Mouse (Mus musculus): ENCODE results near the gene Cradd. TPM values are rescaled to one million over a fixed set of nuclear protein-coding genes. Genes with fewer than 3 reads are reported as not detected.

The Cradd gene
- total RNA-seq, 2 experiments from 2014 or later, result 5.6 to 5.9 TPM

DNA sequence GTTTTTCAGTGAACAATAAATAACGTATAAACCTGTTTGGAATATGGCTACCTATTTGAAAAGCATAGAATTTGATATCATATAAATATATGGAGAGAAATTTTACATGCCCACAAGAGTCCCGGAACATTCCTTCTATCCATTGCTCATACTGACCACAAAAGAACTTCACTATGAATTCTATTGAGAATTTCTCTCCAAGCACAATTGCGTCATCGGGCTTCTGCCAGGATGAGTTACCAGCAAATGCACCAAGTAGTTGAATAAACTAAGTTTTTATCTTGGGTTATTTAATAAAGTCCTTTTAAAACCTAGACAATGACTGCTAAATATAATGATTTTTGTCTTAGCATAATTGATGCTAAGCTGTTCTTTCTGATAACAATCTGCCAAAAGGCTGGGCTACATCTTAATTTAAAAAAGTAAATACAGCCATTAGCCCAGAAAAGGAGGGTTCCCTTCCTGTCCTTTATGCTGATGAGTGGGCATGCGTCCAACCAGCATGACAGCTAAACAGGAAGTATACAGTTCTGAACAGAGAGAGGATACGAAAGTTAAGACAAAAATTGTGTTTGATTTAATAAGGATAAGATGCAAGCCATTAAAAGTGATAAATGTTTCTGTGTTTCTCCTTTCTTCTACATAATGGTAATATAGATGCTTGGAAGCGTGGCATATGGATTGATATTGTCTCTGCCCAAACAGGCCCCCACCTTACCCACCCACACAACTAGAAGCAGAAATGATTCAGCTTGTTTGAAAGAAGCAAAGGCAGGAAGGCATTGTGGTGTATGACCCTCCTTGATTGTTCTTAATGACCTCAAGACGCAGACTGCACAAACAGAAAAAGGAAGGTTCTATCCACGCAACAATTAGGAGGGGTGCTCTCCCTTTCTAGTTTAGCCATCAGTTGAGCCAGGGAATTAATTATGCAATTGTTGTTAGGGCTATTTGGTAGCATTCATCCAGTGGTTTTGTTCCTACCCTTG is 6.7 kb upstream of the Cradd start:
- no peak for TF ChIP-seq CTCF (IDR thresholded peaks at IDR 0.05)
- no peak for DNase-seq (ENCODE audit: extremely low spot score in 1 of 2, low spot score in 2 of 2)
- H3K4me3 ChIP-seq, result no peak overlapping the region
- H3K27ac ChIP-seq, result no peak overlapping the region
- intact Hi-C loops (cut with DNase I), result no loop called here

DNA sequence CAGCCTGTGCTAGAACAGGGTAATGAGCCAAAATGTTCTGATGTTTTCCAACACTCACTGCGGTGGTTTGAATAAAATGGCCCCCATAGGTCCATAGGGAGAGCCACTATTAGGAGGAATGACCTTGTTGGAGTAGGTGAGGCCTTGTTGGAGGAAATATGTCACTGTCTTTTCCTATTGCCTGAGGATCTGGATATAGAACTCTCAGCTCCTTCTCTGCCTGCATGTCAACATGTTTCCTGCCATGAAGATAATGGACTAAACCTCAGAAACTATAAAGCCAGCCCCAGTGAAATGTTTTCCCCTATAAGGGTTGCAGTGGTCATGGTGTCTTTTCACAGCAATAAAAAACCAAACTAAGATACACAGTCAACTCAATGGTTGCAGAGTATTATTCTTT is 6.0 kb upstream of the Cradd start:
- TF ChIP-seq CTCF (IDR thresholded peaks at IDR 0.05), result no peak
- no peak for DNase-seq (ENCODE audit: extremely low spot score in 1 of 2, low spot score in 2 of 2)
- intact Hi-C loops (cut with DNase I), result no loop called here
- Histone ChIP-seq H3K4me3 (no peak overlapping the region), H3K27ac (no peak overlapping the region)

DNA sequence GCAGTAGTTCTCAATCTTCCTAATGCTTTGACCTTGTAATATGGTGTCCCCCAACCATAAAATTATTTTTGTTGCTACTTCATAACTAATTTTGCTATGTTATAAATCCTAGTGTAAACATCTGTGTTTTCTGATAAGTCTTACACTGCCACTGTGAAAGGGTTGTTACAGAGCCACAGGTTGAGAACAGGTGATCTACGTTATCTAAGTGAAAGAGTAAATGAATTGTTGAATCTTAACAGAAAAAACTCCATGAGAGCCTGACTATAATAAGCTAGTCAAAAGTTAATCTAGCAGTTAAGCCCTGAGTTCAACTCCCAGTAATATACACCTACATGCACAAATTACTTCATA is 322 bp upstream of the Cradd start:
- no peak overlapping the region for H3K4me3 ChIP-seq
- intact Hi-C loops (cut with DNase I), result loop anchor here (5.0 kb wide), 2 partner anchors 237 to 332 kb away; no protein-coding TSS in a partner anchor
- DNase-seq (ENCODE audit: extremely low spot score in 1 of 2, low spot score in 2 of 2), result no peak
- no peak overlapping the region for H3K27ac ChIP-seq
- TF ChIP-seq CTCF (IDR thresholded peaks at IDR 0.05), result no peak

DNA sequence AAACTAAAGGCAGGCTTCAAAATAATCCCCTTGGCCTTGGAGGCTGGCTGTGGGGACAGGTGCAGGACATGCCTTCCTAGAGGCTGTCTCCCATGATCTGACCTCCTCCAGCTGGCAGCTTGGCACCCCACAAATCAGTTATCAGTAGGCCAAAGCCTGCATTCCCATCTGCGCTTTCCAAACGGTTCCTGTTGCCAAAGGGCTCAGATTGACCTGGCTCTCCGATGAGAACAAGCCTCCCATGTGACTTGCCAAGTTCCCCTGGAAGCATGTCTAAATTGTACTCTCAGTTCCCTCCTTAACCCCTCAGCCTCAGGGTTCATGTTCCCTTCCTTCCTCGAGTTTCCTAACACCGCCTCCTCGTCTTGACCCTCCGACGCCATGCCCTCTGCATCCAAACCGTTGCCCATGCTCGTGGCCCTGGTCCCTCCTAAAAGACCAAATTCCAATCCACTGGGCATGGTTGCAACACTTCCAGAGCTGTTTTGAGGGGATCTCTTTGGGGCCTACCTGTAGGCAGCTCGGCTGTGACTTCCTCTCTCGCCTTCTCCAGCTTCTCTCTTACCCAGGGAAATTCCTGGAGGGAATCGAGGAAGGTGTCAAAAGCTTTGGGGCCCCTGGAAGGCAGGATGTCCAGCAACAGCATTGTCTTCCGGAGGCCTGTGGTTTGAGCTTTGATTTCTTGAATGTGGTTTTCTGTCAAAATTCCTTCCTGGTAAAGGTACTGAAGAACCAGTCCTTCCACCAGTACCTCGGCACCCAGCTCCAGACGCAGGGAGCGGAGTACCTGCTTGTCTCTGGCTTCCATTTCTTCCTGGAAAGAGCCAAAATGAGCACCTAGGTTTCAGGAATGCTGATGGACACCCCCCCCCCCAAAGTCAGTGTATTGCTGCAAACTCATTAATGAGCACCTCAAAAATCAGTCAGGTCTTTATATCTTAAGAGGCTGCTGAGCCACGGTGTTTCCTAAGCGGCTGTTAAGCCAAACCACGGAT is 1.6 kb downstream of the Cradd start:
- Histone ChIP-seq H3K27ac (peak overlapping the region; percentile 98), H3K4me3 (peak overlapping the region; percentile 90)
- TF ChIP-seq CTCF (IDR thresholded peaks at IDR 0.05), result no peak

DNA sequence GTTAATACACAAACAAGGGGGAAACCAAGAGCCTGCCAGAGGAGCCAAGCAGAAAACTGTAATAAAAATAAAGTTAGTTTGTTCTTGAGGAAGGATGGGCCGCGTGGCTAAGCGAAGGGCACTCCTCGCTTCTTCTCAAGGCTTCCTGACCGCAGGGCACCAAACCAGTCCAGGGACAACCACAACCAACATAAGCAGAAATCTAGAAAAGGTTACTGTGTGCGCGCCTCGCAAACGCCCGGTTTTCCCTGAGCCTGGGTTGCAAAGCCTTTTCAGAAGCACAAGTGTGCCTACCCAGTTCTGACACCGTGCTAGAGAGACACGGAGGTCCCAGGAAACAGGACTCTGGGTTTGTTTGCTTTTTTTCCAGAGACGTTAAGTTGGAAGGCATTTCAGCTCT is 4.9 kb downstream of the Cradd start:
- Histone ChIP-seq H3K4me3 (no peak overlapping the region), H3K27ac (no peak overlapping the region)
- no peak for TF ChIP-seq CTCF (IDR thresholded peaks at IDR 0.05)
- intact Hi-C loops (cut with DNase I), result no loop called here
- DNase-seq (ENCODE audit: extremely low spot score in 1 of 2, low spot score in 2 of 2), result no peak

More for the DNA sequence above, 1.6 kb downstream of the Cradd start:
- no peak for DNase-seq (ENCODE audit: extremely low spot score in 1 of 2, low spot score in 2 of 2)
- intact Hi-C loops (cut with DNase I), result loop anchor here (1.0 to 5.0 kb wide), 4 partner anchors 58 to 330 kb away; no protein-coding TSS in a partner anchor

DNA sequence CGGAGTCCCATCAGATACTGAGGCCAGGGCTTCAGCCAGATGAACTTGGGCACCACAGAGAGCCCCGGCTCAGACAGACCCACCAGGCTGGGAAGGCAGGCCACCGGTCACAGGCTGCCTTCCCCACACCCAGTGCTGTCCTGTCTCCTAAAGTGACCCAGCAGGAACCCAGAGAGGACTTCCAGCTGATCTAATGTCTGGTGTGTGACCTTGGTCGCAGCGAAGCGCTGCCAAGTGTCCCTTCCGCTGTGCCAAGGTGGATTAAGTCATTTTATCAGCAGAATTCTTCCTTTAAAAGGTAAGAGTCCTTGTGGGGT is 5.6 kb downstream of the Cradd start:
- Histone ChIP-seq H3K27ac (no peak overlapping the region), H3K4me3 (no peak overlapping the region)
- DNase-seq (ENCODE audit: extremely low spot score in 1 of 2, low spot score in 2 of 2), result no peak
- intact Hi-C loops (cut with DNase I), result no loop called here
- TF ChIP-seq CTCF (IDR thresholded peaks at IDR 0.05), result no peak

DNA sequence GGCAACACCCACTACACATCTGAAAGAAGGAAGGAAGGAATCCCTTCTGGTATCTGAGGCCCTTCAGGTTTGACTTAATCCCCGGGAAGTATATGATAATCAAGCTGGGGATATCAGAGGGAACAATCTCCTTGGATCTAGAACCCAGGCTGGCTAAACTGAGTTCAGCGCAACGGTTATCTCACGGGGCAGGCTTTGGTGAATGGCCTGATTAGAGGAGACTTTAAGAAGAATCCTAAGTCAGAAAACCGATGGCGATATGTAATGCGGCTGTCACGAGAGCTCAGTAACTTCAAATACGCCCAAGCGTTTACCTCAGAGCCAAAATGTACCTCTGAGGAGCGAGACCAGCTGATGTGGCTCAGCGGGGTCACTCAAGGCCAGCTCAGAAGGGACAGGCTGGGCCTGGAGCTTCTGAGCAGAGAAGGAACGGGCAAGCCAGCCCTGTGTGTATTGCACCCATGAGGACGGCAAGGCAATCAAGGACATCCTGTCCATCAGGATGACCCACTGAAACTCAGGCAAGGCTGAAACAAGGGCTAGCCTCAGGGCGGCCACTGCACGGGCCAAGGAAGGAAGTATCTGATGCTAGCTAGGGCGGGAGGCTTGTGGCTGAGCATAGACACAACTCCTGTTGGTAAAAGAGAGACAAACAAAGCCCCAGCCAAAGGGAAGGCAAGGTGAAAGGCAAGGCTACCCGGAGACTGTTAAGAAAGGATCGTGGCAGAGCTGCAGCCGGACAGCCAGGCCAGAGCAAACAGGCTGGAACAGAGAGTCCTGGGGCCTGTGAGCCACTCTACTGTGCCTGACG is 6.1 kb downstream of the Cradd start:
- no peak for TF ChIP-seq CTCF (IDR thresholded peaks at IDR 0.05)
- no peak overlapping the region for H3K4me3 ChIP-seq
- no peak for DNase-seq (ENCODE audit: extremely low spot score in 1 of 2, low spot score in 2 of 2)
- no peak overlapping the region for H3K27ac ChIP-seq
- intact Hi-C loops (cut with DNase I), result no loop called here

DNA sequence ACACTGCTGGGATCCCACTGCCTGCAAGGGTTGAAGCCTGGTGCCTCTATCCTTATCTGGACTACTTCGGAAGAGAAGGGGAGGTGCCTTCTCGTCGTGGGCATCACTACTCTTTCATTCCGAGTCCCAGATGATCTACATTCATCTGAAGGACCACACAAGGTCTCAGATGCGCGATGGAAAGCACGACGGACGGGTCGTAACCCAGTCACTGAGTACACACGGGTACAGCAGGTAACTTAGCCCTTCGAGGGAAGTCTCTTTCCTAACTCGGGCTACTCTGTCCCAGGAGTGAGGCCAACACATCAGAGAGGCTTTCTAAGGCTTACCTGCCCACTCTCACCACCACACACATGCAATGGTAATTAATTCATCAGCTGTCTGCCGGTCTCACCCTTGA is 6.8 kb downstream of the Cradd start:
- no peak for TF ChIP-seq CTCF (IDR thresholded peaks at IDR 0.05)
- intact Hi-C loops (cut with DNase I), result no loop called here
- no peak overlapping the region for H3K27ac ChIP-seq

DNA sequence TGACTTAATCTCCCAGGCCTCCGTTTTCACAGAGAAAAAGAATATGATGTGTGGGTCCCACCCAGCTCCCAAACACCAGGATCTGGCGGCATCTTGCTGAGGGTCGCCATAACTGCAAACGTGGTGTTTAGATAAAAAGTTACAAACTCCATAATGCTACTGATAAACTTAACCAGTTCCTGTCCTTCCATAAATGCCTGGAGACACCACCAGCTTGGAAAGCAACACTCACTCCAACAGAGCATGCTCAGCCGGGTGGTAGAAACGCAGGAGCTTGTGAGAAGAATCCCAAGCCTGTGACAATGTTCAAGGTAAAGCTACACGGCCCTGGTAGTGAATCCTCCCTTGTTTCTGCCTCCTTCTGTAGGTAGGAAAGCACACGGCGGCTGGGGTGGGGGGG is 7.3 kb downstream of the Cradd start:
- DNase-seq (ENCODE audit: extremely low spot score in 1 of 2, low spot score in 2 of 2), result no peak
- Histone ChIP-seq H3K27ac (no peak overlapping the region), H3K4me3 (no peak overlapping the region)
- no peak for TF ChIP-seq CTCF (IDR thresholded peaks at IDR 0.05)
- intact Hi-C loops (cut with DNase I), result no loop called here

More for the DNA sequence above, 6.8 kb downstream of the Cradd start:
- no peak overlapping the region for H3K4me3 ChIP-seq
- DNase-seq (ENCODE audit: extremely low spot score in 1 of 2, low spot score in 2 of 2), result no peak

DNA sequence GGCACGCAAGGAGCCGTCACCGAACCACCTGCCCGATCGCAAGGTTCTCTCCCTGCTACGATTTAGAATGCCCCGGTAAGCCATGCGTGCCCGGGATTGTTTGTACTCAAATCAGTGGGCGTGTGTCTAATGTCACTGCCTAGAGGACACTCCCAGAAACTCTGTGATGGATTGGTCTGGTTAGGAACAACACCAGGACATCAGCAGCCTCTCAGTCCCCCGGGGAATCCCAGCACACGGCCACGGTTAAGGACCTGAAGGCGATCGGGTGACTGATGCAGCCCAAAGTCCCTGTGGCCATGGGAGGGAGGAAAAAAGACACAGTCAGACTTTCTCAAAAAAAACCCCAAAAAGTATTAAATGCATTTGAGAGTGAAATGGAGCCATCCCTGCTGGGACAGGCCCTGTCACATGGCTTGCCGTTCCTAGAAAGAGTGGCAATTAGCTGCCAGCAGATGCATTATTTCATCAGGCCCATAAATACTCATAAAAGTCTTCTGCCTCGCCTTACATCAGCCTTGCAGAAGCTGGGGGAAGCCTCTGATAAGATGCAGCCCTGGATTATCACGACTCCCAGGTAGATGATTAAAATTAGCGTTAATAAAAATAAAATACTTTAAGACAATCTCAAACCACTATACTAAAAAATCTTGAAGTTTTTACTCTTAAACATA is 8.0 kb downstream of the Cradd start:
- DNase-seq (ENCODE audit: extremely low spot score in 1 of 2, low spot score in 2 of 2), result no peak
- H3K4me3 ChIP-seq, result no peak overlapping the region
- no peak for TF ChIP-seq CTCF (IDR thresholded peaks at IDR 0.05)
- intact Hi-C loops (cut with DNase I), result no loop called here
- no peak overlapping the region for H3K27ac ChIP-seq

DNA sequence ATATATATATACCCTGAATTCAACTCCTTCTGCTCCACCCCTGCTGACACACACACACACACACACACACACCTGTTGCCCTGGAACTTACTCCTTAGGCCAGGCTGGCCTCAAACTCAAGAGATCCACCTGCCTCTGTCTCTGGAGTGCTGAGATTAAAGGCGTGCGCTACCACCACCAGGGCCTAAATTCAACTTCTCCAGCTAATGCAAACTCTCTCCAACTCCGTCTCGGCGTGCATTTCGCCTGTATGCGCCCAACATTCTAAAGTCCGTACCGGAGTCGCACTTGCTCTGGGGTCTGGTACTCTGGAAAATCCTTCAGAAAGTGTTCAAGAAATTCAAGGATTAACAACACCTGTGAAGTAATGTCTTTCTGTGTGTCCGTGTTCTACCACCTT is 8.6 kb downstream of the Cradd start:
- no peak for DNase-seq (ENCODE audit: extremely low spot score in 1 of 2, low spot score in 2 of 2)
- TF ChIP-seq CTCF (IDR thresholded peaks at IDR 0.05), result no peak
- intact Hi-C loops (cut with DNase I), result no loop called here
- no peak overlapping the region for H3K4me3 ChIP-seq
- no peak overlapping the region for H3K27ac ChIP-seq
